Mouse (Mus musculus) right cerebral cortex, postnatal 10 days (tissue): ENCODE data around the gene Sfrp4.
"Not testable (repeated sequence)": the region's sequence is repeated elsewhere in the genome, so short reads cannot be mapped to it uniquely, and the experiment has no call there.

Source experiments
- DNase-seq, 2 experiments: peaks; one replicate each; pipeline ENCODE4 v3.0.0; 2021; ENCODE audit warnings: low spot score in 2 of 2

Gene Sfrp4

DNA sequence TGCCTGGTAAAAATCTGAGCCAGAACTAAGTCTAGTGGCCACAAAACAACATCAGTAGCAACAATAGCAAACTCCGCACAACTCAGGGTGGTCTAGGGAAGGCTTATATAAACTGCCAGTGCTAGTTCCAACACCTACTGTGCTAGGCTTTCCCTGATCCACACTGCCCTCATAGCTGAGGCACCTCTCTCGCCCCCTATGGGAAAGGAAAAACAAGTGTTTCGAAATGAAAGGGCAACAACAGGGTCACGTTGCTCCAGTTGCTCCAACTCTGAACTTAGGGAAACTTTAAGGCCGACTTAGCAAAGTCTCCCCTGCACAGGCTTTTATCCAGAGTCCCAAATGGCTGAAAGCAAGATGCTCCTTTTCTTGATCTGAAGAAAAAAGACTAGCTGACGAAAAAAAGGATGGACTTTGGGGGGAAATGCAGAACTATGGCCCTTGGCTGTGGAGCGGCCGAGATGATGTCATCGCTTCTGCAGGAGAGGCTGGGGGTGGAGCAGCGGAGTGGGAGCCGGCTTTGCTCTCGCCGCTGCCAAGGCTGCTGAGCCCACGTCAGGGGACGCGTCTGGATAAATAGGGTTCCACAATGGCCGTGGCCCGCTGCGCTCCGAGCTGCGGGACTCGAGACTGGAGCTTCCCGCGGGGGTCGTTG is at the start of gene Sfrp4:
Sfrp4 (plus strand) TSS at position 532 of the 655 bp plus-strand sequence.
- DNase-seq = peak; percentile 57 to 66

DNA sequence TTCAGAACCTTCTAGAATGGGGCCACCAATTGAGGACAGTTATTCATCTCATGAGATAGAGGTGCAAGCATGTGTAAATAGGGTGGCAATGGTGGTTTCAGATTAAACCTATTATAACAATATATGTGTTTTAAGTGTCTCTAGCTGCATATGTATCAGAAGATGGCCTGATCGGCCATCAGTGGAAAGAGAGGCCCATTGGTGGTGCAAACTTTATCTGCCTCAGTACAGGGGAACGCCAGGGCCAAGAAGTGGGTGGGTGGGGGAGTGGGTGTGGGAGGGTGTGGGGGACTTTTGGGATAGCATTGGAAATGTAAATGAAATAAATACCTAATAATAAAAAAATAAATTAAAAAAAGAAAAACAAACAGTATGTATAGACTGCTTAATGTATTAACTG is 48.2 kb upstream of the Sfrp4 start:
- DNase-seq = not testable (repeated sequence)

DNA sequence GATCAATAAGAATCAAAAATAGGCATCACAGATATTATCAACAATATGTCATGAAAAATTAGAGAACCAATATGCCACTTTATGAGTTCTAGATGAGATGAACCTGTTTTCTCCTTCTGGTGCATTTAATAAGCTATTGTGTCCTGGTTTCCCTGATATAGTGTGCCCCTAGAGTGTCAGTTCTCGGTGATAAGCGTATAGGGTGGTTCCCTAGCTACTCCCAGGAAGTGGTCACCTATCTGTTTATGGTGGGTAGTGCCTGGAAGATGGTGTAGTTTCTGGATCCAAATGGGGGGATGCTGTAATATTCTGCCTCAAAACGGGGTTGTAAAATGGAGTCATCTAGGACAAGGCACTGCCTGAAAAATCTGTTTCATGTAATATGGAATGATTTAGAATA is 47.0 kb upstream of the Sfrp4 start:
- no peak for DNase-seq

- no peak for DNase-seq
Observed at GRCm38 (mm10) chr13:19590996-19591759, 31.7 kb upstream of the Sfrp4 start.

- no peak for DNase-seq
Observed at GRCm38 (mm10) chr13:19595141-19595540, 27.8 kb upstream of the Sfrp4 start.

GRCm38 (mm10) chr13:19599242-19599641 is 23.7 kb upstream of the Sfrp4 start:
- DNase-seq = no peak

GRCm38 (mm10) chr13:19602531-19602930 is 20.4 kb upstream of the Sfrp4 start:
- DNase-seq = no peak

- no peak for DNase-seq
Observed at GRCm38 (mm10) chr13:19603719-19604118, 19.2 kb upstream of the Sfrp4 start.

DNA sequence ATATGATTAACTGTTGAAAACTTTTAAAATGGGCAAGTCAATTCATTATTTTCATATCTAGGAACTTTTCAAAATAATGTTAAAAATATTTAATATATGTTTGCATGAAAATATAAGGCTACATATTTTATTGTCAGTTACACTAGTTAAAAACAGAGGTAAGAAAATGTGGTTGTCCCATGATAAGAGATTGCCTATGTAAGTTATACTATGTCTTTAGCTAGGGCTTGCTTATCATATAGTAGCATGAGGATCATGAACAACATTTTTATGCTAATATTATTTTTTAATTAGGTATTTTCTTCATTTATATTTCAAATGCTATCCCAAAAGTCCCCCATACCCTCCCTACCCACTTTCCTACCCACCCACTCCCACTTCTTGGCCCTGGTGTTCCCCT is 18.0 kb upstream of the Sfrp4 start:
- no peak for DNase-seq

GRCm38 (mm10) chr13:19608120-19608519 is 14.8 kb upstream of the Sfrp4 start:
- DNase-seq = no peak

- DNase-seq = peak in 1 of 2 experiments; percentile 32
Observed at GRCm38 (mm10) chr13:19612348-19612747, 10.6 kb upstream of the Sfrp4 start.

DNA sequence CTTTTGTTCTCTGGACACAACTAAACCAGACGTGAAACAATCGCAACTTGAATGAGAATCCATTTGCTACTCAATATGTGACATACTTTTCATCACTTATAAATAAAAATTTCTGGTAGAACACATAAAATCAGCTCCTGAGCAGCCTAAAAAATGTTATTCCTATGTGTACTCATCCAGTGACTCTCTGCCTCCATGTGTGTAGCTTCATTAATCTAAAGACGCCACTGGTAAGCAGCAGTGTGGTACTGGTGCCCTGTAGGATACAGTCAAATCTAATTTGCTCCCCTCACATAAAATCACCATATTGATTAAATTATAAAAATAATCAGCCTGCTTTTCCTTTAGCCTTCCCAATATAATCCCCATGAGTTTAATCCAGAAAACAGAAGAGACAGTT is 9.9 kb upstream of the Sfrp4 start:
- DNase-seq = no peak

GRCm38 (mm10) chr13:19613426-19613825 is 9.5 kb upstream of the Sfrp4 start:
- no peak for DNase-seq

- no peak for DNase-seq
Observed at GRCm38 (mm10) chr13:19614311-19614710, 8.6 kb upstream of the Sfrp4 start.

DNA sequence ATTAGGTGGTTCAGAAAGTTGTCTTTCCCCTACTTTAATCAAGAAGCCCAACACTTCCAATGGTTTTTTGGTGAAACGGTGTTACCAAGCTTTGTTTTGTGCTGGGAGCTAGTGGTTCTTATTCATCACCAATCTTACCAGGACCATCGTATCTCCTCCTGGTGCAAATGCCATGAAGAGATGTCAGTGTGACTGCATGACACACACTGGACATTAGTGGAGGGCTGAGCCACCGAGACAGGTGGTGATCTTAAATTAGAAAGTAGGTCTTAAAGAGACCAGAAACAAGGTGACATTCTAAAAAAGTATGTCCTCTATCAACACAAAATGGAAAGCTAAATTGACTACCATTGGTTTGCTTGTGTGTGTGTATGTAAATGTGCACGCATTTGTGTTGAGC is 4.8 kb upstream of the Sfrp4 start:
- DNase-seq = no peak

- no peak for DNase-seq
Observed at GRCm38 (mm10) chr13:19618841-19619215, 4.1 kb upstream of the Sfrp4 start.

- peak; percentile 85 for DNase-seq
Observed at GRCm38 (mm10) chr13:19619216-19619927, 3.5 kb upstream of the Sfrp4 start, which contains the start of gene Epdr1. Epdr1 (minus strand) TSS chr13:19619927.

GRCm38 (mm10) chr13:19623228-19623905 is 463 bp downstream of the Sfrp4 start:
- no peak for DNase-seq

DNA sequence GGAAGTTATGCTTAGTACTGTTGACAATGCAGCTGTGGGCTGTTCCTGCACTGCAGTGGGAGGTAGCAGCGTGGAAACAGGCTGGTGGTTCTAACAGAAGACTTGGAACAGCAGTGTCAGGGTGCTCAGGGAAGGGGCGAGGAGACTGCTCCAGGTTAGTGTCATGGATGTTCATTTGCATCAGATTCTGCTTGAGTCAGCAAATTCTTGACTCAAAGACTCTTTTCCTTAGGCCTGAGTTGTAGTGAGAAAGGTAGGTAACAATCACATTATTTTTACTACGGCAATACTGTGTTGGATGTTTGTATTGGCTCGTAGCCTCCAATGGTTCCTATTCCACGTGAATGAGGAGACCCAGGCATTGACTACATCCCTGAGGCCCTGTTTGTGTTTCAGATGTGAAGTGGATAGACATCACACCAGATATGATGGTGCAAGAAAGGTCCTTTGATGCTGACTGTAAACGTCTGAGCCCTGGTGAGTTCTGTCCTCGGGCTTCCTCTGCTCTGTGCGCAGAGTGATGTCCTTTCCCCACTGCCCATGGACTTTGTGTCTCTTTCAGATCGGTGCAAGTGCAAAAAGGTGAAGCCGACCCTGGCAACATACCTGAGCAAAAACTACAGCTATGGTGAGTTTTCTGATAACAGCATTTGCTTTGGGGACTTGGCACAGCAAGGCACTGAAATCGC is 1.9 kb downstream of the Sfrp4 start:
- DNase-seq = no peak

- no peak for DNase-seq
Observed at GRCm38 (mm10) chr13:19626473-19626872, 3.6 kb downstream of the Sfrp4 start.
